Mouse (Mus musculus): ENCODE measurements around the gene Tm7sf3.

Gene Tm7sf3

DNA sequence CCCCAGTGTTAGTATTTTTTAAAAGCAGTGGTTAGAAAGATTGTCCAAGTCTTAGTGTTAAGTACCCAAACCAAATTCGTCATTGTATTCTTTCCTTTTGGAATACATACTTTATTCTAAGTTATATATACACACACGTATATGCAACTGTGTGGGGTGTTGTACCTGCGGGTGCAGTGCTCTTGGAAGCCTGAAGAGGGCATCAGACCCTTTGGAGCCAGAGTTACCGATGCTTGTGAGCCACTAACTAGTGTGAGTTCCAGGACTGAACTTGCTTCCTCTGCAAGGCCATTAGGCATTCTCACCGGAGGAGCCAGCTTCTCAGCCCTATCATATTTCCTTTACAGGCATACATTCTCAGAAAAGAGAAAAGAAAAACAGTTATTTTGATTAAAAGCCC lies 20.1 kb upstream of the Tm7sf3 start:
- ATAC-seq (ENCODE audit: insufficient number of reproducible peaks, low FRiP score, low TSS enrichment), result no peak

DNA sequence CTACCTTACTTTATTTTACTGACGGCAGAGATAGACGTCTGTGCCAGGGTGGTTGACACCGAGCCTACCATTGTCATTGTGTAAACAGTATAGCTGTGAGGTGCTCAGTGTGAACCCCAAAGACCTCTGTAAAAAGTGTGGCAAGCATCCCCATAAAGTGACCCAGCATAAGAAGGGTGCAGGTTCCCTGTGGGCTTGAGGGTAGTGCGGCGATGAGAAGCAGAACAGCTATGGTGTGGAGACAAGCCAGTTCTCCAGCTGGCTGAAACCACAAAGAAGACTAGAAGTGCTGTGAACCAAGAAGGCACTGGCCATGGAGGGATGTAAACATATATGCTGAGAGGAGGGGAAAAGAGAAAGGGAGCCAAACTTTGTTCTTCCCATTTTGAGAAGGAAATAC lies 19.0 kb upstream of the Tm7sf3 start:
- ATAC-seq (ENCODE audit: insufficient number of reproducible peaks, low FRiP score, low TSS enrichment), result no peak

DNA sequence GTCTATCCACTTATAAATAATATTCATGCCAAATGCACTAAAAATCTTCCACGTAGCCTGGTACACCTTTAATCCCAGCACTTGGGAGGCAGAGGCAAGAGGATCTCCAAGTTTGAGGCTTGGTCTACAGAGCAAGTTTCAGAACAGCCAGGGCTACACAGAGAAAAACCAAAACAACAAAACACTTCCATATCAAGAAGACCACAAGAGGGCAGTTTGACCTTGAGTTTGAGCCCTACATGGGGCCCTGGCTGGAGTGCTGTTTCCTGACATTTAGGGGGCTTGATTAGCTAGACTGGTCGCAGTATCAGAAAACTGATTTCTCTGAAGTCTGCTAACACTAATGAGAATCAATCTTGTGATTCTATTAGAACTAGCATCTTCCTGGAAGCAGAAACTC lies 18.0 kb upstream of the Tm7sf3 start:
- ATAC-seq (ENCODE audit: insufficient number of reproducible peaks, low FRiP score, low TSS enrichment), result no peak

DNA sequence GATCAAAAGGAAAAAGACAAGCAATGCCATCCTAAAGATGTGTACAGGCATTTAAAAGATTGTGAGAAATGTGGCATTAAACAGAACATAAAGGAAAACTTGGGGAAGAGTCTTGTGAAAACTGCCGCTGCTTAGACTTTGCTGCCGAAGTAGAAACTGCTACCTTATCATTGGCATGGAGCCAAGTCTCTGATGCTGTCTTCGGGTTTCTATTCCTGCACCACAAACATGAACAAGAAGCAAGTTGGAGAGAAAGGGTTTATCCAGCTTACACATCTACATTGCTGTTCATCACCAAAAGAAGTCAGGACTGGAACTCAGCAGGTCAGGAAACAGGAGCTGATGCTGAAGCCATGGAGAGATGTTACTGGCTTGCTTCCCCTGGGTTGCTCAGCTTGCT lies 10.6 kb upstream of the Tm7sf3 start:
- ATAC-seq (ENCODE audit: insufficient number of reproducible peaks, low FRiP score, low TSS enrichment), result no peak

DNA sequence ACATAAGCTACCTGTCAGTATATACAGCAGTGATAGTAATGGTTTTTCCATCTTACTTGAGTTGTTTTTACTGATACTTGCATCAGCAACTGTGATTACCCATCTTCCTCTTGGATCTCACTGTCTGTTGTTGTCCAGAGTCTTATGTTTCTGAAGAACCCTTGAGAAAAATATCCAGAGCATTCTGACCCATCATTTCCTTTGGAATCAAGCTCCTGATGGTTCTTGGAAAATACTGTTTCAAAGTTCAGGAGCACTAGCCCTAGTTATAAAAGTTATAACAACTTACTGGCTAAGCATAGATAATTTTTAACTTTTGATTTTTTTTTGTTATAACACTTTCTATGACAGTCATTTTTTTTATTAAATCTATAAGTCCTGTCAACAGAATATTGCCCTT lies 8.8 kb upstream of the Tm7sf3 start:
- no peak for ATAC-seq (ENCODE audit: insufficient number of reproducible peaks, low FRiP score, low TSS enrichment)

DNA sequence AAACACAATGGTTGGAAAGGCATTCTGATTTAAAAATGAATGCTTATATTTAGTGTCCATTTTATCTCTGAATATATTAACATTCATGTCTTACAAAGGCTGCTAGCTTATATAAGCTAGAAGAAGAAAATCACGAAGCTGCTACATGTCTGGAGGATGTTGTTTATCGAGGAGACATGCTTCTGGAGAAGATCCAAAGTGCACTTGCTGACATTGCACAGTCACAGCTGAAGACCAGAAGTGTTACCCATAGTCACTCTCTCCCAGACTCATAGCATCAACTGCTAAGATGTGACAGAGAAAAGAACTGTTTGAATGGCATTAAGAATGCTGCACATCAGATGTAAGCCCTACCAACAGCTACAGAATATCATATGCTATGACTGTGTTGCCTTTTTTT lies 7.4 kb upstream of the Tm7sf3 start:
- ATAC-seq (ENCODE audit: insufficient number of reproducible peaks, low FRiP score, low TSS enrichment), result no peak

DNA sequence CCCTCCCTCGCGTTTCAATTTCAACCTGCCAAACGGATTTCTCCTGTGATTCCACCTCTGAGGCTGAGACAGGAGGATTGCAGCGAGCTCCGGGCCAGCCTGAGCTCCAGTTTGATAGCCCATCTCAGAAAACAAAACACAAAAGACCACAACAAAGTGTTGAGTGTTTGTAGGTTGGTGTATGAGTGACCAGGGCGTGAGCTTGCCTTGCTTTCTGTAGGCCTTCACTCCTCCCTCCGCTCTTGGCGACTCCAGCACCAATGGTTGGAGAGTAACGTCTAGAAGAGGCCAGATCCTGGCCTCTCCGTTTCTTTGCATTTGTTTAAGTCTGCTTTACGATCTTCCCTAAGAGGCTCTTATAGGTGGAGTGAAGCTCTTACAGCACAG lies 553 bp upstream of the Tm7sf3 start:
- no peak for ATAC-seq (ENCODE audit: insufficient number of reproducible peaks, low FRiP score, low TSS enrichment)

DNA sequence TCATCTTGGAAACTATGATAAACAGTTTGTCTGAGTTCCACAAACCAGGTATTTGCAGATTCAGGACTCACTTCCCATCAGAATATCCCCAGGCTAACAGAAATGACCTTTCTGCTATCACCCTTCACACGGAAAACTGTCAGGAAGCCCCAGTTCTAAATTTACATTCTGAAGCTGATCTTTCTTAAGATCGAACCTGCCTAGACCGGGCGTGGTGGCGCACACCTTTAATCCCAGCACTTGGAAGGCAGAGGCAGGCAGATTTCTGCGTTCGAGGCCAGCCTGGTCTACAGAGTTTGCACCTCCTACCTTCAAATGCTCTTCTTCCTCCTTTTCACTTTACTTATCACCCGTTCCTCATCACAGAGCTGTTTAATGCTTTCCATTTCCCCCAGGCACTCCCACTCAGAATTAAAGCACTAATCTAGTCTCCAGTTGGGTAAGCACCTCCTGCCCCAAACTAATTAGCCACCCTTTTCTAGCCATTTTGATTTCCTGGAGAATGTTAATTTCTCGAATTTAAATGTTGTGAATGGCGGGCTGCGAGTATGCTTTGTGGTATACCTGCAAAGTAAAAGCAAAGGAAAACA lies 908 bp downstream of the Tm7sf3 start:
- no peak for ATAC-seq (ENCODE audit: insufficient number of reproducible peaks, low FRiP score, low TSS enrichment)

DNA sequence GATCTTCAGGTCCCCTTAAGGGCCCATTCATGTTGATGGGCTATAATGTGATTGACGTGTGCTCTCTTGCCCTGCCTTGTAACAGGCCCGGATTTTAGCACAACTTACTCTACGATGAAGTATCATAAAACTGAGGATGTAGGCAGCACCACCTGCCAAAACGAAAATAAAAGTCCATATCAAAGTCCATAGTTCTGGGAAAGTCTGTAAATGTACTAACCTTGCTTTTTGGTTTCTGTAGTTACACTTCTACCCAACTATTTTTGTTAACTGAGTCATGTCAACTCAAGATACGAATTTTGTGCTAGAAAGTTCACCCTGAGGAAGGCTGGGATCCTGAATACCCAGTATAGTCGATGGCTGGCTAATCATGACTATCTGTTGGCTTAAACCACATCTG lies 1.6 kb downstream of the Tm7sf3 start:
- no peak for ATAC-seq (ENCODE audit: insufficient number of reproducible peaks, low FRiP score, low TSS enrichment)

DNA sequence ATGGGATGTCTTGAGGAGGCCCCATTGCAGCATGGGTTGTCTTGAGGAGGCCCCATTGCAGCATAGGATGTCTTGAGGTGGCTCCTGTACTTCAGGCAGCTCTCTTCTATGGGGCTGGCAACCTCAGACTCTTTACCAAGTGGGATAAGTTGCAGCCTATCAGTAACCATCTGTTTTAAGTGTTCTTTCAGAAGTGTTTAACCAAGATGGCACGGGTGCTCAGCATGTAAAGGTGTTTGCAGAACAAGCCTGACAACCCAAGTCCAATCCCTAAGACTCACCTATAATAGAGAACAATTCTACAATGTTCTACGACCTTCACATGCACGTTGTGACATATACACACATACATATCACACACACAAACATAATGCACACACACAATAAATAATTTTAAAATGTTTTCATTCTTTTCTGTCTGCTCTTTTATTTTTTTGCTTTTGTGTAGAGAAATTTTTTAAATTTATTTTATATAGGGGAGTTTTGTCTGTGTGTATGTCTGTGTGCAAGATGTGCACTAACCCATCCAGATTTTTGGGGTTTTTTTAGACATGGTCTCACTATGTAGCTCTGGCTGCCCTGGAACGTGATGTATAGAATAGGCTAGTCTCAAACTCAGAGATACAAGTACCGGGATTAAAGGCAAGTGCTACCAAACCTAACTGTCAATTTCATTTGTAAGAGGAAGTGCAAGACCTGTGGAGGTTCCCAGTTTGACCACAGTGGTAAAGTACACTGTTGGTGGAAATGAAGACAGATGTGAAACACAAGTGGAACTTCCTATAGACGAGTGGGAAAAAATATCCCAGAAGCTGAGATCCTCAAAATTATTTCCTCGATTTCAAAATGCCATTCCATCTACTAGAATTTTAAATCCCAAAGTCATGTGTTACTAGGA lies 2.3 kb downstream of the Tm7sf3 start:
- ATAC-seq (ENCODE audit: insufficient number of reproducible peaks, low FRiP score, low TSS enrichment), result no peak

DNA sequence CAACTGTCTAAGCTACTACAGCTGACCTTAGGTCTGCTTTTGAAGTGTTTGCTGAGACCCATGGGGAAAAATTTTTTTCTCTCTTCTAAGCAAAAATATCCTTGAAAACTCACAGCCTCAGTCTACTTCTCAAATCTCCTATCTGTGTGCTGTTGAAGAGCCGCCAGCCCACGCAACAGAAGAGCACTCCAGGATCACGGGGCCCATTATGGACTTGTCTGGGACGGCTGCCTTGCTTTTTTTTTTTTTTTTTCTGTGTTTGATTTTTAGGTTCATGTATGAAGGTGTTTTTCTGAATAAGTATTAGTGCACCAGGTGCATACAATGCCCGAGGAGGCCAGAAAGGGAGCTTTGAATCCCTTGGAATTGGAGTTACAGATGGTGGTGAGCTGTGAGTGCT lies 6.1 kb downstream of the Tm7sf3 start:
- no peak for ATAC-seq (ENCODE audit: insufficient number of reproducible peaks, low FRiP score, low TSS enrichment)

DNA sequence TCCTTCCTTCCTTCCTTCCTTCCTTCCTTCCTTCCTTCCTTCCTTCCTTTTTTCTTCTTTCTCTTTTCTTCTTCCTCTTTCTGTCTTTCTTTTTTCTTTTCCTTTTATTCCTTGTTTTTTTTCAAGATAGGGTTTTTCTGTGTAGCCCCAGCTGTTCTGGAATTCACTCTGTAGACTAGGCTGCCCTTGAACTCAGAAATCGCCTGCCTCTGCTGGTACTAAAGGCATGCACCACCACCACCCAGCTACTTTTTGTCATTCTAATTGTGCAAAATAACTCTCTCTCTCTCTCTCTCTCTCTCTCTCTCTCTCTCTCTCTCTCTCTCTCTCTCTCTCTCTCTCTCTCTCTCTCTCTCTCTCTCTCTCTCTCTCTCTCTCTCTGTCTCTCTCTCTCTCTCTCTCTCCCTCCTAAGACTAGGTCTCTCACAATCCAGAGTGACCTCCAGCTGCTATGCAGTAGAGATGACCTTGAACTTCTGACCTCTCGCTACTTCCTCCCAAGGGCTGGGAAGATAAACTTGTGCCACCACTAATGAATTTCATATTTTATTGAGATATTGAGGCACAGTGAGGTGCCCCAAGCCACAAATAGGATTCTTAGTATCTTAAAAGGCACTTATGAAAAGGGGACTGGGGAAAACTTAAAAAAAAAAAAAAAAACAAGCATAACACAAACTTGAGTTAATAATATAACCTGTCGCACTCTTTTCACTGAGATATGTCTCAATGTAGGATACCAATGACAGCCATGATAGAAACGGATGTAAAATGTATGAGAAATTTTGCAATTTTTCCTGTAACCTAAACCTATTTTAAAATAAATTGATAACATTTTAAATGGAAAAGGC lies 7.6 kb downstream of the Tm7sf3 start:
- no peak for ATAC-seq (ENCODE audit: insufficient number of reproducible peaks, low FRiP score, low TSS enrichment)

DNA sequence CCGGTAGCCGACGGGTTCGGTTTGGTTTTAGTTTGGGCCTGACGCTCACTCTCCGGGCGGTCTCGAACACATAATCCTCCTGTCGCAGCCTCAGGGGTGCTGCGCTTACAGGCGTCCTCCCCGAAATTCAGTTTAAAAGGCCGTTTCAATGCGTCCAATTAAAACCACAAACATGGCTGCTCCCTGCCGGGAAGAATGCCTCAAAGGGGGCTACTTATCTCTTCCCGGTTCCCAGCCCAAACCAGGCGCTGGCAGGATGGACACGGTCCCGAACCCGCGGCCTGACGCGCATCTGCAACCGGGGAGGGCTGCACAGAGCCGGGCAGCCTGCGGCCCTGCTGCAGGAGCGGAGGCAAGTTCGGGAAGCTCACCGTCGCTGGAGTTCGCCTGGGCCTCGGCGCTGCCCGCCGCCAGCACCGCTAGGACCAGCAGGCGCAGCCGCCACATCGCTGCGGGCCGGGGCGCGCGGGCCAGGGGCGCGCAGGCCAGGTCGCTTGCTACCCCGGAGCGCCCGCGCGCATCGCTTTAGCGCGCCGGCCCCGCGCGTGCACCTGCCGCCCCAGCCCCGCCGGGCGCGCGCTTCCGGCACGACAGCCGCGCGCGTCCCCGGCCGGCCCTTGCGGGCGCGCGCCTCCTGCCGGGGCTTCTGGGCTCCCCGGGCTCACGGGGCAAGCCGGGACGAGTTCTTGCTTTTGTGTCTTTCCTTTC lies 8.5 kb downstream of the Tm7sf3 start:
- ATAC-seq (ENCODE audit: insufficient number of reproducible peaks, low FRiP score, low TSS enrichment), result peak; percentile 88

DNA sequence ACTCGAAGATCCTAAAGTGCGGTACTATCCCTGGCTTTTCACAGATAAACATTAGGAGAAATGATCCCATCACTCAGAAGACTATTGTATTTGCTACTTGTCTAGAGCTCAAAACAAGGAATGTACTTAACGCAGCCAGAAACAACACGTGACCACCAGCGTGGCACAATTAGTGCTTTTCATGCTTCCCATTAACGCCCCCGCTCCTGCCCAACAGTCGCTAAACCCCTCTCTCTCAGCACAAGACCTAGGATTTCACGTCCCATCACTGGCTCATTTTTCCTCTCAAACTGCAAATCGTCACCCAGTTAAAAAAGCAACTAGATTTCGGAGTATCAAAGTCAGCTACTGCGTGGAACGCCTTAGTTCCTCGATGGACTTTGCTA lies 9.0 kb downstream of the Tm7sf3 start:
- ATAC-seq (ENCODE audit: insufficient number of reproducible peaks, low FRiP score, low TSS enrichment), result 0 out of 2 replicates have a peak, but pooled peaks have one; percentile 15

DNA sequence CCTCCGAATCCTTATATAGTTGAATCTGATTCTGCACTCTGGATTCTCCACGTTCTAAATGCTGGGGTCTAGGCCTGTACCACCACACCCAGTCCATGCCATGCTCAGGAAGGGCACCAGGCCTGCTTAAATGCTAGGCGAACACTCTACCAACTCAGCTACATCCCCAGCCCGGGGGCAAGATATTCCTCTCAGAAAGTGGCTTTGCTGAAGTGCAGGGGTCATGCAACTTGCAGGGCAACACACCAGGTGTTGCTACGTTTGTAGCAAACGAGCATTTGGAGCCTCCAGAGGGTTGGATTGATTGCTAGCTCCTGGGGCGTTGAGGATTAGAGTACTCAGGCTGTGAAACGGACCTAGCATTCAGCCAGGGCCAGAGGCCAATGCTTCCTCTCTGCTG lies 9.5 kb downstream of the Tm7sf3 start:
- no peak for ATAC-seq (ENCODE audit: insufficient number of reproducible peaks, low FRiP score, low TSS enrichment)

DNA sequence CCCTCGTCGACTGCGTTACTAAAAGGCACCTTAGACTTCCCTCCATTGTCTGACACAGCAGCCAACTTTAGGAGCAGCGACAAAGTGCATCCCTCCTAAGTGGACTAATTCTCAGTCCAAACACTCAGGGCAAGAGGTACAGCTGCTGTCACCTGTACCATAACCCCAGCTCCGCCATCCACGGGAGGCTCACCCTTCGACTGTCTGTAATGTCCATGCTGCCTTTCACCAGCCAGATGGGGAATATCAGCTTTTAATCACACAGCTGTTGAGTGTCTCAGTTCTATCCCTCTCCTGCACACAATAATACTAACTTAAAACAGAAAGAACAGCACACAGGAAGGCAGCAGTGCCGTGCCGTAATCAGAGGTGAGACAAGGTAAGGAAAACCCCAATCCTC lies 10.2 kb downstream of the Tm7sf3 start:
- ATAC-seq (ENCODE audit: insufficient number of reproducible peaks, low FRiP score, low TSS enrichment), result no peak

DNA sequence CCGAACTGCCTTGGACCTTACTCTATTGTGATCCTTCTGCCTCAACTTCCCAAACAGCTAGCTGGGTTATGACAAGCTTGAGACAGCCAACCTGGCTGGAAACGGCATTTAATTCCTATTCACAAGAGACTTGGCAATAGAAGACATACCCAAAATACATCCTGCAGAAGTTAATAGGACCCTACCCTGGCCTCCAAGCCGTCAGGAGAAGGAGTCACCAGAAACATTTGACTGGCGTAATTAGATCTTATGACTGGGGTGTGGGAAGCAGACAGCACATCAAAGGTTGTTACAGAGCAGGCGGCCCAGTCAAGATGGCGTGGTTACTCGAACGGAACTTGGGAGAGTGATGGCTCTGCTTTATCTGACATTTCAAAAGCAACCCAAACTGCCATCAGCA lies 10.8 kb downstream of the Tm7sf3 start:
- no peak for ATAC-seq (ENCODE audit: insufficient number of reproducible peaks, low FRiP score, low TSS enrichment)

DNA sequence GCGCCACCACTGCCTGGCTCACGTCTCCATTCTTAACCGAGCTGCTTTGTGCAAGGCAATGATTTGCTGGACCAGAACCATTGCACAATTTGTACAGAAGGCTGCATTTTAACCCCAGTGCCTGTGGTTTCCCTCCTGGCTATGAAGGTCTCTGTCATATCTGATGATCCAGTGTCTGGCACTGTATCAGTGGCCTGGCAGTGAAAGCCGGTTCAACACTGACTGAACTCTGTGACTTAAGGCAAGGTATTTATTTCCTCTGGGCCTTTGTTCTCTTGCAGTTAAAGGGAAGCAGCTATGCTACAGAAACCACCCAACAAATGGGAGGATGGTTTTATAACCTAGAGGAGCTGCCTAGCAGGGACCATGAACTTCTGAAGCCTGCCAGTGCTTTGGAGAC lies 11.7 kb downstream of the Tm7sf3 start:
- no peak for ATAC-seq (ENCODE audit: insufficient number of reproducible peaks, low FRiP score, low TSS enrichment)

DNA sequence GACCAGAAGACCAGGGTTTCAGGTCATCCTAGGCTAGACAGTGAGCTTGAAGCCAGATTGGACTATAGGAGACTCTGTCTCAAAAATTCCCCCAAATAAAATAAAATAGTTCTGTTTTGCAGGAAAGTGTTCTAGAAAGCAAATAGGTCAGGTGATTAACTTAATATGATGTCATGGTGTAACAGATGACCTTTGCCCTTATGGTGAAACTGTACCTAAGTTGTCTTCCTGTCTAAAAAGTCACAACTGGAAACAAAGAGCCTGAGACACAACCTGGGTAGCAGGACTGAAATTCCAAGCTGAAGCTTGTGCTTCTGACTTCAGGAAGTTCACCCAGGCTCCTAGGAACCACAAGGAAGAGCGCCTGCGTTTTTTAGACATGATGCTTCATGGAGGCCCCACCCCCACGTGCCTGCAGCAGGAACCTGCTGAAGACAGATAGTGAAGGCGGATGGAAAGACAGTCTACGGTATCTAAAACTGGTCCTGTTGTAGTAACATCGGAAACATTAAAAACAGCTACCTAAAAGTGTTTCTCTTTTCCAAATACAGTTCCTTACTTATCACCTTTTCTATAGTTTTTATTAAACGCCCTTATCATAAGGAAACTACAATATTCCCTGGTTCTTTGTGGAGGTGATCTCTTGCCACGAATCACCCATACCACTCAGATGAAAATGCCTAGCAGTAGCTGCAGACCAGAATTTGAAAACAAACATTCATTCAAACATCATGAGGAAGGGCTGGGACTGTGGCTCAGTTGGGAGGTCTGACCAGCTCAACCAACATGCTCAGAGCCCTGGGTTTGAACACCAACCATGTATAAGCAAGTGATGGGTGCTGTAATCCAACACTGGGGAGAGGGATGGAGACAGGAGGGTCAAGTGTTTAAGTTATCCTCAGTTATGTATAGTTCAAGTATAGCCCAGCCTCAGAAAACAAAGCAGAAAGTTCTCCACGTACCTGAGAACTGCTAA lies 12.6 kb downstream of the Tm7sf3 start:
- ATAC-seq (ENCODE audit: insufficient number of reproducible peaks, low FRiP score, low TSS enrichment), result no peak

DNA sequence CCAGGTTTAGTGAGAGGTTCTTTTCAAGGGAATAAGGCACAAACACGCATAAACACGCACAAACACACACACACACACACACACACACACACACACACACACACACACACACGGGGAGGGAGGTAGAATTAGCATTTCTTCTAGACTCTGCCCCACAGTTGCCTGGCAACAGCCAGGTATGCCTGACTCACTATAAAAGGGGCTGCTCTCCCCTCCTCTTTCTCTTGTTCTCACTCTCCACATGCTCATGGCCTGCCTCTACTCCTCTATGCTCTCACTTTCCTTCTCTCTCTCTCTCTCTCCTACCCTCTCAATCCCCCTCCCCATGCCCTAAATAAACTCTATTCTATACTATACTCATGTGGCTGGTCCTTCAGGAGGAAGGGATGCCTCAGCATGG lies 14.5 kb downstream of the Tm7sf3 start:
- ATAC-seq (ENCODE audit: insufficient number of reproducible peaks, low FRiP score, low TSS enrichment), result no peak
